Mouse (Mus musculus) MEL (cell line): ENCODE measurements around the gene Eif4b.

Experiments
- CHD1 ChIP-seq: IDR thresholded peaks from 2 replicates; pipeline ENCODE4 v1.6.1; 2012; ENCODE audit warnings: low read depth, mild to moderate bottlenecking, inconsistent platforms, low read length, improper control_type of control experiment
- CTCF ChIP-seq, 3 experiments: IDR thresholded peaks in 2 of 3; conservative IDR thresholded peaks in 1 of 3; 2 replicates each; pipeline ENCODE4 v1.5.1; 2011 to 2012; ENCODE audit warnings: low read length in 3 of 3, low read depth in 2 of 3, mild to moderate bottlenecking in 2 of 3, improper control_type of control experiment in 1 of 3, inconsistent platforms in 1 of 3, mixed read lengths in 1 of 3, moderate library complexity in 1 of 3; ENCODE audit not compliant: control insufficient read depth in 1 of 3, insufficient read depth in 1 of 3, poor library complexity in 1 of 3, severe bottlenecking in 1 of 3
- E2F4 ChIP-seq: IDR thresholded peaks from 2 replicates; pipeline ENCODE4 v1.6.1; 2011; ENCODE audit warnings: low read depth, low read length, improper control_type of control experiment, borderline replicate concordance
- EP300 ChIP-seq, 2 experiments: IDR thresholded peaks; 2 replicates each; pipeline ENCODE4 v1.6.1; 2011; ENCODE audit warnings: improper control_type of control experiment in 2 of 2, low read length in 2 of 2, low read depth in 1 of 2, mild to moderate bottlenecking in 1 of 2
- GATA1 ChIP-seq: IDR thresholded peaks from 2 replicates; pipeline ENCODE4 v1.6.1; 2011; ENCODE audit warnings: low read depth, low read length, improper control_type of control experiment
- MAFK ChIP-seq: IDR thresholded peaks from 2 replicates; pipeline ENCODE4 v1.6.1; 2011; ENCODE audit warnings: low read depth, mild to moderate bottlenecking, low read length, improper control_type of control experiment, borderline replicate concordance
- MAX ChIP-seq: IDR thresholded peaks from 2 replicates; pipeline ENCODE4 v1.6.1; 2011; ENCODE audit warnings: low read length, improper control_type of control experiment
- NRF1 ChIP-seq: IDR thresholded peaks from 2 replicates; pipeline ENCODE4 v1.6.1; 2014; ENCODE audit warnings: low read depth, mild to moderate bottlenecking, inconsistent platforms, low read length, improper control_type of control experiment, moderate library complexity; ENCODE audit not compliant: poor library complexity, insufficient read depth, severe bottlenecking
- POLR2A ChIP-seq, 2 experiments: IDR thresholded peaks; 2 replicates each; pipeline ENCODE4 v1.6.1; 2011 to 2012; ENCODE audit warnings: low read length in 2 of 2, mild to moderate bottlenecking in 2 of 2, control low read depth in 1 of 2, improper control_type of control experiment in 1 of 2, low read depth in 1 of 2, moderate library complexity in 1 of 2; ENCODE audit not compliant: control insufficient read depth in 1 of 2, insufficient read depth in 1 of 2, poor library complexity in 1 of 2
- TCF12 ChIP-seq: IDR thresholded peaks from 2 replicates; pipeline ENCODE4 v1.6.1; 2014; ENCODE audit warnings: low read depth, mild to moderate bottlenecking, inconsistent platforms, low read length, improper control_type of control experiment, moderate library complexity
- USF1 ChIP-seq: IDR thresholded peaks from 2 replicates; pipeline ENCODE4 v1.6.1; 2014; ENCODE audit warnings: low read depth, mild to moderate bottlenecking, inconsistent platforms, low read length, improper control_type of control experiment, moderate library complexity
- USF2 ChIP-seq, 2 experiments: IDR thresholded peaks; 2 replicates each; pipeline ENCODE4 v1.6.1; 2011 to 2012; ENCODE audit warnings: improper control_type of control experiment in 2 of 2, low read length in 2 of 2, borderline replicate concordance in 1 of 2, inconsistent platforms in 1 of 2, low read depth in 1 of 2, mild to moderate bottlenecking in 1 of 2; ENCODE audit not compliant: insufficient read depth in 1 of 2

DNA sequence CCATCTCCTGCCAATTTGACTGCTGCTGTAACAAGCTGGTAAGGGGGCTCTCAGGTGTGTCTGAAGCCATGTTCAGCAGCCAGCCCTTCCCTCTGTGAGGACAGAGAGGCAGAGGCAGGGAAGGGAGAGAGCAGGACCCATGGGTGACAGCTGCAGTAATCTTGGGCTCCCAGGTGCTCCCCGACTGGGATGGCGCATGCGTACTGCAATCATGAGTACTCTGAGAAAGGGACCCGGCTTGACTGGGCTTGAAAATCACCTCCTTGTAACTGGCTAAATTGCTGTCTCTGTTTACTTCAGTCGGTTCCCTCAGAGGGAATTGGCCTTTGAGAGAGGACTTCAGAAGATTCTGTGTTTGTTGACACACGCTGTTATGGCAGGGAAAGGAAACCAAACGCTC, 31.6 kb upstream of the Eif4b start:
- no peak for TF ChIP-seq POLR2A (IDR thresholded peaks at IDR 0.05; ENCODE audit: control insufficient read depth in 1 of 2, insufficient read depth in 1 of 2, low read depth in 1 of 2, low read length in 2 of 2, poor library complexity in 1 of 2)
- no peak for TF ChIP-seq CTCF (IDR thresholded peaks at IDR 0.05 in 2 of 3, conservative IDR thresholded peaks at IDR 0.05 in 1 of 3; ENCODE audit: control insufficient read depth in 1 of 3, insufficient read depth in 1 of 3, low read depth in 2 of 3, low read length in 3 of 3, poor library complexity in 1 of 3, severe bottlenecking in 1 of 3)
- no peak for TF ChIP-seq EP300 (IDR thresholded peaks at IDR 0.05; ENCODE audit: low read depth in 1 of 2, low read length in 2 of 2)
- no peak for TF ChIP-seq USF2 (IDR thresholded peaks at IDR 0.05; ENCODE audit: borderline replicate concordance in 1 of 2, insufficient read depth in 1 of 2, low read depth in 1 of 2, low read length in 2 of 2)
- no peak for TF ChIP-seq TCF12
- no peak for TF ChIP-seq USF1
- TF ChIP-seq CHD1: no peak
- TF ChIP-seq MAFK: no peak
- no peak for TF ChIP-seq NRF1
- TF ChIP-seq GATA1: no peak
- TF ChIP-seq E2F4: no peak
- TF ChIP-seq MAX: no peak
